Mouse (Mus musculus) embryo, embryonic 11 days (tissue): ENCODE results near the gene Spryd3.
A peak's percentile ranks its signal among the peaks of the same experiment; 100 is the strongest.
"Not testable (repeated sequence)": the region's sequence is repeated elsewhere in the genome, so short reads cannot be mapped to it uniquely, and the experiment has no call there.

ENCODE experiments used
- DNase-seq: peaks from one replicate; pipeline ENCODE4 v3.0.0-alpha.2; 2015

Spryd3 gene

GRCm38 (mm10) chr15:102136129-102136758, at the start of gene Spryd3:
Gene Spryd3 (minus strand): TSS chr15:102136234.
- DNase-seq, result peak; percentile 97

GRCm38 (mm10) chr15:102183076-102183475, 47.0 kb upstream of the Spryd3 start:
- no peak for DNase-seq

GRCm38 (mm10) chr15:102179924-102180323, 43.9 kb upstream of the Spryd3 start:
- DNase-seq, result no peak

GRCm38 (mm10) chr15:102179106-102179505, 43.1 kb upstream of the Spryd3 start:
- no peak for DNase-seq

GRCm38 (mm10) chr15:102178279-102178678, 42.2 kb upstream of the Spryd3 start:
- peak; percentile 69 for DNase-seq

- no peak for DNase-seq
Measured at GRCm38 (mm10) chr15:102177417-102177816, 41.4 kb upstream of the Spryd3 start.

- no peak for DNase-seq
Measured at GRCm38 (mm10) chr15:102176571-102177316, 40.7 kb upstream of the Spryd3 start.

- no peak for DNase-seq
Measured at GRCm38 (mm10) chr15:102175736-102176319, 39.8 kb upstream of the Spryd3 start.

GRCm38 (mm10) chr15:102173581-102173980, 37.5 kb upstream of the Spryd3 start:
- no peak for DNase-seq

GRCm38 (mm10) chr15:102169064-102169463, 33.0 kb upstream of the Spryd3 start:
- no peak for DNase-seq

- DNase-seq, result peak; percentile 59
Measured at GRCm38 (mm10) chr15:102167620-102168021, 31.6 kb upstream of the Spryd3 start.

GRCm38 (mm10) chr15:102165468-102166100, 29.6 kb upstream of the Spryd3 start:
- no peak for DNase-seq

GRCm38 (mm10) chr15:102163900-102164693, 28.1 kb upstream of the Spryd3 start:
- no peak for DNase-seq

GRCm38 (mm10) chr15:102160415-102161060, 24.5 kb upstream of the Spryd3 start:
- no peak for DNase-seq

GRCm38 (mm10) chr15:102156836-102157235, 20.8 kb upstream of the Spryd3 start:
- peak; percentile 56 for DNase-seq

- not testable (repeated sequence) for DNase-seq
Measured at GRCm38 (mm10) chr15:102155006-102155405, 19.0 kb upstream of the Spryd3 start.

- peak; percentile 59 for DNase-seq
Measured at GRCm38 (mm10) chr15:102152646-102153045, 16.6 kb upstream of the Spryd3 start.

GRCm38 (mm10) chr15:102150301-102151135, 14.5 kb upstream of the Spryd3 start, which contains the start of gene Soat2:
Gene Soat2 (plus strand): TSS chr15:102150526.
- DNase-seq, result peak; percentile 42

- DNase-seq, result no peak
Measured at GRCm38 (mm10) chr15:102149561-102149960, 13.5 kb upstream of the Spryd3 start.

GRCm38 (mm10) chr15:102147674-102148402, 11.8 kb upstream of the Spryd3 start:
- no peak for DNase-seq
